Mouse (Mus musculus): ENCODE measurements around the gene Agbl1.

- TF ChIP-seq CTCF (IDR thresholded peaks at IDR 0.05; ENCODE audit: low read depth, low read length): no peak
- no peak for TF ChIP-seq TAL1 (conservative IDR thresholded peaks at IDR 0.05; ENCODE audit: low read depth, low read length)
Observed at GRCm38 (mm10) chr7:76371269-76371668, 141.6 kb downstream of the Agbl1 start.

All from G1E (cell line).